Mouse (Mus musculus) embryonic fibroblast, embryonic 13.5 days (primary cell): ENCODE measurements around the gene Gstcd. TPM values are rescaled to one million over a fixed set of nuclear protein-coding genes. Genes with fewer than 3 reads are reported as not detected.

ENCODE experiments used
- H3K27ac ChIP-seq: 2 replicates; pipeline ENCODE4 v1.5.1; 2012; ENCODE audit warnings: low read length, control low read depth, inconsistent platforms; ENCODE audit not compliant: insufficient read depth
- H3K4me1 ChIP-seq: 2 replicates; pipeline ENCODE4 v1.6.1; 2011; ENCODE audit warnings: low read length; ENCODE audit not compliant: control insufficient read depth, insufficient read depth
- H3K4me3 ChIP-seq: 2 replicates; pipeline ENCODE4 v1.5.1; 2011; ENCODE audit warnings: mild to moderate bottlenecking, control low read depth, low read length; ENCODE audit not compliant: insufficient read depth
- CTCF ChIP-seq: IDR thresholded peaks from 2 replicates; pipeline ENCODE4 v1.5.1; 2011; ENCODE audit warnings: mild to moderate bottlenecking, control low read depth, low read length, moderate library complexity, borderline replicate concordance; ENCODE audit not compliant: insufficient read depth
- POLR2A ChIP-seq: IDR thresholded peaks from 2 replicates; pipeline ENCODE4 v1.6.1; 2011; ENCODE audit warnings: low read depth, mild to moderate bottlenecking, control low read depth, low read length, moderate library complexity
- polyA plus RNA-seq: library from polyadenylated mRNA; stranded (reverse); fragments of >200 nt; gene quantifications from 2 replicates; pipeline ENCODE4 v1.2.4, GENCODE M21; 2011; ENCODE audit warnings: low read depth; ENCODE audit not compliant: missing spikeins, insufficient read length

Gstcd gene
- 17.4 and 20.4 TPM in 2 replicates for polyA plus RNA-seq

- Histone ChIP-seq H3K4me3 (peak within 1 kb of the TSS; percentile 89), H3K27ac (peak within 1 kb of the TSS; percentile 70), H3K4me1 (no peaks in the 10 kb centered on the region)
- TF ChIP-seq CTCF, result no peak
- peak; percentile 79 for TF ChIP-seq POLR2A
Measured at GRCm38 (mm10) chr3:133091664-133092273, at the start of gene Gstcd, which contains the start of gene Ints12. Gene Gstcd (minus strand): TSS chr3:133092033. Gene Ints12 (plus strand): TSS chr3:133091840.

GRCm38 (mm10) chr3:133132611-133133010 lies 40.8 kb upstream of the Gstcd start:
- TF ChIP-seq POLR2A, result no peak
- Histone ChIP-seq H3K4me3 (no peak overlapping the region), H3K27ac (no peak overlapping the region), H3K4me1 (no peaks in the 10 kb centered on the region)

GRCm38 (mm10) chr3:133131372-133131771 lies 39.5 kb upstream of the Gstcd start:
- TF ChIP-seq CTCF (no peak), POLR2A (no peak)
- H3K4me3 ChIP-seq, result no peak overlapping the region
- no peaks in the 10 kb centered on the region for H3K4me1 ChIP-seq
- no peak overlapping the region for H3K27ac ChIP-seq

- H3K4me3 ChIP-seq, result no peak overlapping the region
- H3K27ac ChIP-seq, result no peak overlapping the region
- TF ChIP-seq POLR2A, result no peak
- TF ChIP-seq CTCF, result no peak
- no peaks in the 10 kb centered on the region for H3K4me1 ChIP-seq
Measured at GRCm38 (mm10) chr3:133113281-133113680, 21.4 kb upstream of the Gstcd start.

- no peaks in the 10 kb centered on the region for H3K4me1 ChIP-seq
- TF ChIP-seq CTCF, result no peak
- TF ChIP-seq POLR2A, result no peak
- no peak overlapping the region for H3K4me3 ChIP-seq
- no peak overlapping the region for H3K27ac ChIP-seq
Measured at GRCm38 (mm10) chr3:133111741-133112140, 19.9 kb upstream of the Gstcd start.

GRCm38 (mm10) chr3:133109844-133110243 lies 18.0 kb upstream of the Gstcd start:
- Histone ChIP-seq H3K4me3 (no peak overlapping the region), H3K27ac (no peak overlapping the region), H3K4me1 (no peaks in the 10 kb centered on the region)
- TF ChIP-seq CTCF (no peak), POLR2A (no peak)

- Histone ChIP-seq H3K4me3 (no peak overlapping the region), H3K27ac (no peak overlapping the region), H3K4me1 (no peaks in the 10 kb centered on the region)
- TF ChIP-seq CTCF (no peak), POLR2A (no peak)
Measured at GRCm38 (mm10) chr3:133108731-133109130, 16.9 kb upstream of the Gstcd start.

GRCm38 (mm10) chr3:133104436-133104835 lies 12.6 kb upstream of the Gstcd start:
- TF ChIP-seq CTCF (no peak), POLR2A (no peak)
- Histone ChIP-seq H3K4me1 (no peaks in the 10 kb centered on the region), H3K4me3 (no peak overlapping the region), H3K27ac (no peak overlapping the region)

GRCm38 (mm10) chr3:133103768-133104167 lies 11.9 kb upstream of the Gstcd start:
- TF ChIP-seq CTCF (no peak), POLR2A (no peak)
- Histone ChIP-seq H3K27ac (no peak overlapping the region), H3K4me3 (no peak overlapping the region), H3K4me1 (no peaks in the 10 kb centered on the region)

GRCm38 (mm10) chr3:133098909-133099308 lies 7.1 kb upstream of the Gstcd start:
- TF ChIP-seq POLR2A, result no peak
- no peak for TF ChIP-seq CTCF
- Histone ChIP-seq H3K4me3 (no peak overlapping the region), H3K4me1 (no peaks in the 10 kb centered on the region), H3K27ac (no peak overlapping the region)
